Mouse (Mus musculus) central nervous system, embryonic 14 days (tissue): ENCODE data around the gene Csn1s2b. TPM values are rescaled to one million over a fixed set of nuclear protein-coding genes. Genes with fewer than 3 reads are reported as not detected.

Source experiments
- polyA plus RNA-seq: library from polyadenylated mRNA; depleted of rRNA; stranded (reverse); fragments of >200 nt; gene quantifications from 2 replicates; pipeline ENCODE4 v1.2.3, GENCODE M21; 2012; rRNA removed

Gene Csn1s2b
- not detected in 2 replicates for polyA plus RNA-seq

GRCm38 (mm10) chr5:87807782-87808181, at the start of gene Csn1s2b:
TSS of gene Csn1s2b (plus strand) at chr5:87808082.

GRCm38 (mm10) chr5:87774267-87774666, 33.6 kb upstream of the Csn1s2b start, which contains the start of gene Csn1s2a:
TSS of gene Csn1s2a (plus strand) at chr5:87774567.

GRCm38 (mm10) chr5:87825386-87825785, 17.5 kb downstream of the Csn1s2b start, which contains the start of gene Prr27:
TSS of gene Prr27 (plus strand) at chr5:87825686.

Other genes with a start within 250 kb of the Csn1s2b start
- gene Sult1d1, start 239.1 kb upstream of the Csn1s2b start, polyA plus RNA-seq, result not detected in 2 replicates
- gene Sult1e1, start 216.5 kb upstream of the Csn1s2b start, polyA plus RNA-seq, result 0.09 TPM in 1 of 2 replicates, not detected in the other
- not detected in 2 replicates for gene Csn1s1, start 141.9 kb upstream of the Csn1s2b start, polyA plus RNA-seq
- gene Csn2, start 108.5 kb upstream of the Csn1s2b start, polyA plus RNA-seq, result not detected in 2 replicates
- not detected in 2 replicates for gene Csn1s2a, start 33.5 kb upstream of the Csn1s2b start, polyA plus RNA-seq
- not detected in 2 replicates for gene Prr27, start 17.6 kb downstream of the Csn1s2b start, polyA plus RNA-seq
- not detected in 2 replicates for gene Odam, start 76.9 kb downstream of the Csn1s2b start, polyA plus RNA-seq
- gene Csn3, start 117.5 kb downstream of the Csn1s2b start, polyA plus RNA-seq, result 0.08 TPM in 1 of 2 replicates, not detected in the other
- gene 2310003L06Rik, start 161.4 kb downstream of the Csn1s2b start, polyA plus RNA-seq, result not detected in 2 replicates
- not detected in 2 replicates for gene Gm28434, start 161.4 kb downstream of the Csn1s2b start, polyA plus RNA-seq
- not detected in 2 replicates for gene Cabs1, start 171.4 kb downstream of the Csn1s2b start, polyA plus RNA-seq
- not detected in 2 replicates for gene Smr3a, start 194.5 kb downstream of the Csn1s2b start, polyA plus RNA-seq